In the genomic region with DNA sequence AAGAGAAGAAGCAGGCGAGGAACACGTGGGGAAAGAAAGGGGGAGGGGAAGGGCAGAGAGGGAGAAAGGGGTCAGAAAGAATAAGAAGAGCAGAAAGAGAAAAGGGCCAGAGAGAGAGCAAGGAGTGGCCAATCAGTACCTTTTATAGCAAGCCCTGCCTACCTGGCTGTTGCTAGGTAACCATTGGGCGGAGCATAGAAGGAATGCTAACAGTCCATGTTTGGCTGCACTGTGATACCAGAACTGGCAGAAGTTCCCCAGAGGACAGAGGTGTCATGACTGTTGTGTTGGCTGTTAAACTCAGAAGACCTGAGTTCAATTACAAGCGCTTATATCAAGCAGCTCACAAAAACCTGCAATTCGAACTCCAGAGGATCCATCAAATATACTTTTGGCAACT, we compare ENCODE assay signal across 13 mouse cellular contexts.
"Had no signal": no experiment of that assay in that cellular context is flagged by ENCODE, and none has a peak within 500 bp of the region (broad histone marks: within the 10 kb centered on the region; RNA-seq: fewer than 3 reads in every experiment).

No protein-coding gene starts in this region.

- H3K4me1 ChIP-seq: midbrain, embryonic 15.5 days; neural tube, embryonic 12.5 days; stomach, embryonic 15.5 days had no signal

- H3K9me3 ChIP-seq: midbrain, embryonic 13.5 days; midbrain, embryonic 15.5 days; neural tube, embryonic 12.5 days; stomach, embryonic 15.5 days had no signal

- H3K36me3 ChIP-seq: midbrain, embryonic 13.5 days; midbrain, embryonic 15.5 days; neural tube, embryonic 12.5 days; stomach, embryonic 15.5 days had no signal

- H3K9ac ChIP-seq: lung, embryonic 14.5 days; midbrain, embryonic 13.5 days; midbrain, embryonic 15.5 days; neural tube, embryonic 12.5 days; stomach, embryonic 15.5 days had no signal

- DNase-seq: lung, adult 18-20 months; lung, embryonic 14.5 days; lung, postnatal 10 days; lung, postnatal 4 days; right cerebral cortex, postnatal 14 days; thymus, adult 2 months; thymus, postnatal 25 days; thymus, postnatal 4 days had no signal

- ATAC-seq: midbrain, embryonic 13.5 days; midbrain, embryonic 15.5 days had no signal

- H3K4me3 ChIP-seq: midbrain, embryonic 13.5 days; midbrain, embryonic 15.5 days; neural tube, embryonic 12.5 days; stomach, embryonic 15.5 days had no signal

- H3K27ac ChIP-seq: midbrain, embryonic 13.5 days; midbrain, embryonic 15.5 days; neural tube, embryonic 12.5 days; stomach, embryonic 15.5 days; stomach, postnatal 0 days had no signal
